Mouse (Mus musculus): ENCODE data around the gene Akr1a1. TPM values are rescaled to one million over a fixed set of nuclear protein-coding genes. Genes with fewer than 3 reads are reported as not detected.

Gene Akr1a1
- polyA plus RNA-seq, 1 experiment from 2014 or later, result 966 TPM

- Histone ChIP-seq H3K4me3 (replicated peaks; ENCODE audit: low read depth, low read length) (no peak overlapping the region), H3K4me1 (replicated peaks; ENCODE audit: insufficient read depth, low read length) (peaks cover 4% of the 10 kb centered on the region; the same call in 1 of the 2 replicates), H3K9me3 (replicated peaks; ENCODE audit: low read length) (no peaks in the 10 kb centered on the region), H3K36me3 (ENCODE audit: insufficient read depth, low read length) (peaks cover 4% of the 10 kb centered on the region; the same call in 1 of the 2 replicates), H3K27me3 (ENCODE audit: insufficient read depth, low read length) (no peaks in the 10 kb centered on the region), H3K4me2 (ENCODE audit: low read length) (no peak overlapping the region), H3K27ac (no peak overlapping the region), H3K9ac (ENCODE audit: low read depth, low read length) (no peak overlapping the region)
- no peak for ATAC-seq (replicated peaks; ENCODE audit: low FRiP score, low read depth)
- TF ChIP-seq CTCF (IDR thresholded peaks at IDR 0.05; ENCODE audit: low read depth), result no peak
- no peak for DNase-seq (ENCODE audit: low spot score)
- 85% methylated on average over 6 of the region's 6 CpGs for WGBS
Measured at GRCm38 (mm10) chr4:116653228-116653627, 1.7 kb upstream of the Akr1a1 start.

- Histone ChIP-seq H3K27me3 (ENCODE audit: insufficient read depth, low read length) (no peaks in the 10 kb centered on the region), H3K4me3 (replicated peaks; ENCODE audit: low read depth, low read length) (peak overlapping the region; percentile 78), H3K36me3 (ENCODE audit: insufficient read depth, low read length) (peaks cover 4% of the 10 kb centered on the region), H3K9me3 (replicated peaks; ENCODE audit: low read length) (no peaks in the 10 kb centered on the region), H3K27ac (peak overlapping the region; percentile 95; the same call in 1 of the 2 replicates), H3K4me1 (replicated peaks; ENCODE audit: insufficient read depth, low read length) (peaks cover 4% of the 10 kb centered on the region; the same call in 1 of the 2 replicates), H3K4me2 (ENCODE audit: low read length) (peak overlapping the region; percentile 70), H3K9ac (ENCODE audit: low read depth, low read length) (peak overlapping the region; percentile 87)
- ATAC-seq (replicated peaks; ENCODE audit: low FRiP score, low read depth), result no peak
- DNase-seq (ENCODE audit: low spot score), result no peak
- TF ChIP-seq CTCF (IDR thresholded peaks at IDR 0.05; ENCODE audit: low read depth), result no peak
- 10% methylated on average over 6 of the region's 6 CpGs for WGBS
Measured at GRCm38 (mm10) chr4:116651797-116652135, 286 bp upstream of the Akr1a1 start.

DNA sequence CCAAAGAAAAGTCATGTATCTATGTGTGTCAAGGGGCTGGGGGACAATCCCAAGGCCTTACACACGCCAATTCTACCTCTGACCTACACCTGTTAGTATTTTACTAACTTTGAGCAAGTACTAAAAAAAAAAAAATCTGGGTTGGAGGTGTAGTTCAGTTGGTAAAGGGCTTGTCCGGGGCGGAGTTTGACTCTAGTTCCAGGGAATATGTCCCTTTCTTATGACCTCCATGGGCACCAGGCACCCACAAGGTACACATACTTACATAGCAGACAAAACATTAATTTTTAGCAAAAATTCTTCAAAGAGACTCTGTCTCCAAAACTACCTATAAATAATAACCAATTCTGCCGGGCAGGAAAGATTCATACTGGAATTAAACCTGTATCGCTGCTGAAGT is 1.1 kb downstream of the Akr1a1 start:
- peaks cover 4% of the 10 kb centered on the region; the same call in 1 of the 2 replicates for H3K4me1 ChIP-seq (replicated peaks; ENCODE audit: insufficient read depth, low read length)
- H3K9me3 ChIP-seq (replicated peaks; ENCODE audit: low read length), result no peaks in the 10 kb centered on the region
- DNase-seq (ENCODE audit: low spot score) (no peak), ATAC-seq (replicated peaks; ENCODE audit: low FRiP score, low read depth) (no peak)
- H3K4me3 ChIP-seq (replicated peaks; ENCODE audit: low read depth, low read length), result peak overlapping the region; percentile 78
- H3K27me3 ChIP-seq (ENCODE audit: insufficient read depth, low read length), result no peaks in the 10 kb centered on the region
- peak overlapping the region; percentile 70 for H3K4me2 ChIP-seq (ENCODE audit: low read length)
- H3K9ac ChIP-seq (ENCODE audit: low read depth, low read length), result peak overlapping the region; percentile 87
- 24% methylated on average over 5 of the region's 5 CpGs for WGBS
- peak overlapping the region; percentile 95 for H3K27ac ChIP-seq
- TF ChIP-seq CTCF (IDR thresholded peaks at IDR 0.05; ENCODE audit: low read depth), result no peak
- peaks cover 8% of the 10 kb centered on the region for H3K36me3 ChIP-seq (ENCODE audit: insufficient read depth, low read length)

- H3K4me3 ChIP-seq (replicated peaks; ENCODE audit: low read depth, low read length), result no peak overlapping the region
- no peak for ATAC-seq (replicated peaks; ENCODE audit: low FRiP score, low read depth)
- H3K4me1 ChIP-seq (replicated peaks; ENCODE audit: insufficient read depth, low read length), result peaks cover 4% of the 10 kb centered on the region; the same call in 1 of the 2 replicates
- no peak for DNase-seq (ENCODE audit: low spot score)
- no peak overlapping the region for H3K9ac ChIP-seq (ENCODE audit: low read depth, low read length)
- no peaks in the 10 kb centered on the region for H3K9me3 ChIP-seq (replicated peaks; ENCODE audit: low read length)
- peaks cover 8% of the 10 kb centered on the region for H3K36me3 ChIP-seq (ENCODE audit: insufficient read depth, low read length)
- no peak for TF ChIP-seq CTCF (IDR thresholded peaks at IDR 0.05; ENCODE audit: low read depth)
- H3K4me2 ChIP-seq (ENCODE audit: low read length), result peak overlapping the region; percentile 70; the same call in 1 of the 2 replicates
- no peaks in the 10 kb centered on the region for H3K27me3 ChIP-seq (ENCODE audit: insufficient read depth, low read length)
- 87% methylated on average over 2 of the region's 2 CpGs for WGBS
- no peak overlapping the region for H3K27ac ChIP-seq
Measured at GRCm38 (mm10) chr4:116649411-116649810, 2.1 kb downstream of the Akr1a1 start.

GRCm38 (mm10) chr4:116645624-116646023 is 5.9 kb downstream of the Akr1a1 start:
- Histone ChIP-seq H3K27ac (no peak overlapping the region), H3K36me3 (ENCODE audit: insufficient read depth, low read length) (peaks cover 30% of the 10 kb centered on the region), H3K9ac (ENCODE audit: low read depth, low read length) (no peak overlapping the region), H3K27me3 (ENCODE audit: insufficient read depth, low read length) (no peaks in the 10 kb centered on the region), H3K4me2 (ENCODE audit: low read length) (no peak overlapping the region), H3K4me3 (replicated peaks; ENCODE audit: low read depth, low read length) (no peak overlapping the region), H3K9me3 (replicated peaks; ENCODE audit: low read length) (no peaks in the 10 kb centered on the region), H3K4me1 (replicated peaks; ENCODE audit: insufficient read depth, low read length) (peaks cover 4% of the 10 kb centered on the region; the same call in 1 of the 2 replicates)
- no peak for TF ChIP-seq CTCF (IDR thresholded peaks at IDR 0.05; ENCODE audit: low read depth)
- no peak for ATAC-seq (replicated peaks; ENCODE audit: low FRiP score, low read depth)
- 74% methylated on average over 7 of the region's 7 CpGs for WGBS
- no peak for DNase-seq (ENCODE audit: low spot score)

- H3K4me1 ChIP-seq (replicated peaks; ENCODE audit: insufficient read depth, low read length), result no peaks in the 10 kb centered on the region
- ATAC-seq (replicated peaks; ENCODE audit: low FRiP score, low read depth), result no peak
- peaks cover 39% of the 10 kb centered on the region for H3K36me3 ChIP-seq (ENCODE audit: insufficient read depth, low read length)
- peak; percentile 59 for TF ChIP-seq CTCF (IDR thresholded peaks at IDR 0.05; ENCODE audit: low read depth)
- no peak overlapping the region for H3K4me2 ChIP-seq (ENCODE audit: low read length)
- WGBS, result 47% methylated on average over 6 of the region's 6 CpGs
- H3K27ac ChIP-seq, result no peak overlapping the region
- no peaks in the 10 kb centered on the region for H3K27me3 ChIP-seq (ENCODE audit: insufficient read depth, low read length)
- no peak overlapping the region for H3K4me3 ChIP-seq (replicated peaks; ENCODE audit: low read depth, low read length)
- H3K9me3 ChIP-seq (replicated peaks; ENCODE audit: low read length), result no peaks in the 10 kb centered on the region
- H3K9ac ChIP-seq (ENCODE audit: low read depth, low read length), result no peak overlapping the region
- DNase-seq (ENCODE audit: low spot score), result peak; percentile 65
Measured at GRCm38 (mm10) chr4:116644326-116644725, 7.2 kb downstream of the Akr1a1 start.

- Histone ChIP-seq H3K4me2 (ENCODE audit: low read length) (no peak overlapping the region), H3K9me3 (replicated peaks; ENCODE audit: low read length) (no peaks in the 10 kb centered on the region), H3K4me1 (replicated peaks; ENCODE audit: insufficient read depth, low read length) (no peaks in the 10 kb centered on the region), H3K27ac (no peak overlapping the region), H3K4me3 (replicated peaks; ENCODE audit: low read depth, low read length) (no peak overlapping the region), H3K9ac (ENCODE audit: low read depth, low read length) (no peak overlapping the region), H3K36me3 (ENCODE audit: insufficient read depth, low read length) (peaks cover 52% of the 10 kb centered on the region), H3K27me3 (ENCODE audit: insufficient read depth, low read length) (no peaks in the 10 kb centered on the region)
- ATAC-seq (replicated peaks; ENCODE audit: low FRiP score, low read depth) (no peak), DNase-seq (ENCODE audit: low spot score) (no peak)
- peak; percentile 55 for TF ChIP-seq CTCF (IDR thresholded peaks at IDR 0.05; ENCODE audit: low read depth)
- WGBS, result 100% methylated on average over 1 of the region's 1 CpGs
Measured at GRCm38 (mm10) chr4:116642071-116642470, 9.4 kb downstream of the Akr1a1 start.
